Mouse (Mus musculus): ENCODE measurements at regions not wholly inside any gene's neighbourhood (a gene's known extent, or its start where the extent isn't known, plus 50 kb on each side); places are given as distances from the start of the nearest gene placed in this dataset.

- H3K36me3 ChIP-seq (replicated peaks), result no peaks in the 10 kb centered on the region
- H3K27me3 ChIP-seq (ENCODE audit: insufficient read depth, low read length), result no peaks in the 10 kb centered on the region
- ATAC-seq (ENCODE audit: extremely low read depth, insufficient number of reproducible peaks, low FRiP score, poor library complexity, severe bottlenecking), result peak; percentile 73
- no peak for DNase-seq (ENCODE audit: low spot score)
- no peak overlapping the region for H3K4me3 ChIP-seq (ENCODE audit: low read depth, low read length)
- TF ChIP-seq GATA2 (IDR thresholded peaks at IDR 0.05; ENCODE audit: borderline replicate concordance, low read depth, low read length), result no peak
- TF ChIP-seq POLR2AphosphoS5 (IDR thresholded peaks at IDR 0.05; ENCODE audit: insufficient replicate concordance, low read depth, low read length), result no peak
- TF ChIP-seq TAL1 (conservative IDR thresholded peaks at IDR 0.05; ENCODE audit: low read depth, low read length), result no peak
- TF ChIP-seq GATA1 (IDR thresholded peaks at IDR 0.05; ENCODE audit: borderline replicate concordance, low read length), result no peak
- TF ChIP-seq CTCF (IDR thresholded peaks at IDR 0.05; ENCODE audit: low read depth, low read length), result no peak
- no peaks in the 10 kb centered on the region for H3K4me1 ChIP-seq (ENCODE audit: insufficient read depth, low read depth, low read length)
- H3K9me3 ChIP-seq (replicated peaks), result no peaks in the 10 kb centered on the region
Observed at GRCm38 (mm10) chr16:73835715-73836440, 575.7 kb downstream of the Robo2 start.

GRCm38 (mm10) chr16:73821387-73822338 lies 590.0 kb downstream of the Robo2 start:
- no peaks in the 10 kb centered on the region for H3K27me3 ChIP-seq (ENCODE audit: insufficient read depth, low read length)
- no peaks in the 10 kb centered on the region for H3K9me3 ChIP-seq (replicated peaks)
- peak; percentile 92; the same call in 1 of the 2 replicates for TF ChIP-seq GATA2 (IDR thresholded peaks at IDR 0.05; ENCODE audit: borderline replicate concordance, low read depth, low read length)
- no peak for TF ChIP-seq GATA1 (IDR thresholded peaks at IDR 0.05; ENCODE audit: borderline replicate concordance, low read length)
- TF ChIP-seq POLR2AphosphoS5 (IDR thresholded peaks at IDR 0.05; ENCODE audit: insufficient replicate concordance, low read depth, low read length), result no peak
- no peak for TF ChIP-seq CTCF (IDR thresholded peaks at IDR 0.05; ENCODE audit: low read depth, low read length)
- TF ChIP-seq TAL1 (conservative IDR thresholded peaks at IDR 0.05; ENCODE audit: low read depth, low read length), result peak; percentile 79
- DNase-seq (ENCODE audit: low spot score), result peak; percentile 53
- H3K4me3 ChIP-seq (ENCODE audit: low read depth, low read length), result peak overlapping the region; percentile 29; the same call in 1 of the 2 replicates
- peak; percentile 98 for ATAC-seq (ENCODE audit: extremely low read depth, insufficient number of reproducible peaks, low FRiP score, poor library complexity, severe bottlenecking)
- no peaks in the 10 kb centered on the region for H3K36me3 ChIP-seq (replicated peaks)
- H3K4me1 ChIP-seq (ENCODE audit: insufficient read depth, low read depth, low read length), result peaks cover 21% of the 10 kb centered on the region

DNA sequence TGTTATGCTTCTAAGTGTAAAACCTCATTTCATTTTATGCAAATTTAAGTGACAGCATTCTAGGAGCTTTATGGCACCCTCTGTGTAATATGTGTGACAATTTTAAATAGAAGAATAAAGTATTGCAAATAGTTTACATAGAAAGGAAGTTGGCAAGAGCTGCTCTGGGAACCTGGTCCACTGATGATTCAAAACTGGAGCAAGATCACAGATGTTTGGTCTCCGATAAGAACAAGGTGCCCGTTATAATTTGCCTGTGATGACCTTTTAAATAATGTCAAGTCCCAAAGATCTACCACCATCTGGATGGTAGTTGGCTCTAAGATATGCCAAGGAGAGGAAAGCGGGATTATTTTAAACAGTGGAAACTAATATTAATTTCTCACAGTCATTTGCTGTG lies 607.1 kb downstream of the Robo2 start:
- Histone ChIP-seq H3K36me3 (replicated peaks) (no peaks in the 10 kb centered on the region), H3K4me3 (ENCODE audit: low read depth, low read length) (no peak overlapping the region), H3K4me1 (ENCODE audit: insufficient read depth, low read depth, low read length) (no peaks in the 10 kb centered on the region; the same call in 1 of the 2 replicates), H3K9me3 (replicated peaks) (no peaks in the 10 kb centered on the region), H3K27me3 (ENCODE audit: insufficient read depth, low read length) (no peaks in the 10 kb centered on the region)
- no peak for DNase-seq (ENCODE audit: low spot score)
- TF ChIP-seq GATA2 (IDR thresholded peaks at IDR 0.05; ENCODE audit: borderline replicate concordance, low read depth, low read length) (no peak), CTCF (IDR thresholded peaks at IDR 0.05; ENCODE audit: low read depth, low read length) (no peak), POLR2AphosphoS5 (IDR thresholded peaks at IDR 0.05; ENCODE audit: insufficient replicate concordance, low read depth, low read length) (no peak), TAL1 (conservative IDR thresholded peaks at IDR 0.05; ENCODE audit: low read depth, low read length) (no peak), GATA1 (IDR thresholded peaks at IDR 0.05; ENCODE audit: borderline replicate concordance, low read length) (no peak)
- peak; percentile 78 for ATAC-seq (ENCODE audit: extremely low read depth, insufficient number of reproducible peaks, low FRiP score, poor library complexity, severe bottlenecking)

- H3K36me3 ChIP-seq (replicated peaks), result no peaks in the 10 kb centered on the region
- ATAC-seq (ENCODE audit: extremely low read depth, insufficient number of reproducible peaks, low FRiP score, poor library complexity, severe bottlenecking), result no peak
- no peak overlapping the region for H3K4me3 ChIP-seq (ENCODE audit: low read depth, low read length)
- no peaks in the 10 kb centered on the region for H3K4me1 ChIP-seq (ENCODE audit: insufficient read depth, low read depth, low read length)
- TF ChIP-seq TAL1 (conservative IDR thresholded peaks at IDR 0.05; ENCODE audit: low read depth, low read length) (no peak), CTCF (IDR thresholded peaks at IDR 0.05; ENCODE audit: low read depth, low read length) (no peak), POLR2AphosphoS5 (IDR thresholded peaks at IDR 0.05; ENCODE audit: insufficient replicate concordance, low read depth, low read length) (no peak), GATA1 (IDR thresholded peaks at IDR 0.05; ENCODE audit: borderline replicate concordance, low read length) (no peak), GATA2 (IDR thresholded peaks at IDR 0.05; ENCODE audit: borderline replicate concordance, low read depth, low read length) (no peak)
- no peaks in the 10 kb centered on the region for H3K27me3 ChIP-seq (ENCODE audit: insufficient read depth, low read length)
- no peaks in the 10 kb centered on the region for H3K9me3 ChIP-seq (replicated peaks)
- DNase-seq (ENCODE audit: low spot score), result no peak
Observed at GRCm38 (mm10) chr16:73796528-73797171, 615.0 kb downstream of the Robo2 start.

DNA sequence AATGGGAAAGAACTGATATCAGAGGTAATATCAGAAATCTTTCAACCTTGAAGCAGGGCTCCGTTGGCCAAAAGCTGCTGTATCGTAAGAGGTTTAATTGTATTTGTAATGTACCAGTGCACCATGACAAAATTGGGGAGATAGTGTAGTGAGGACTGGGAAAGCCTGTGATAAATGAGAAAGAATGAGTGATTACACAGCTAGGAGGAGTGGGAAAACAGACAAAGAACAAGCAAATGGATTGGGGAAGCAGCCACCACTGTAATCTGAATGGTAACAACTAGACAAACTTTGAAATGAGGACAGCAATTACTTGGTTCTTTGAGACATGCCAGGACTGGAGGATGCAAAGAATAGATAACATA lies 626.6 kb downstream of the Robo2 start:
- ATAC-seq (ENCODE audit: extremely low read depth, insufficient number of reproducible peaks, low FRiP score, poor library complexity, severe bottlenecking), result no peak
- TF ChIP-seq GATA1 (IDR thresholded peaks at IDR 0.05; ENCODE audit: borderline replicate concordance, low read length) (no peak), GATA2 (IDR thresholded peaks at IDR 0.05; ENCODE audit: borderline replicate concordance, low read depth, low read length) (no peak), POLR2AphosphoS5 (IDR thresholded peaks at IDR 0.05; ENCODE audit: insufficient replicate concordance, low read depth, low read length) (no peak), CTCF (IDR thresholded peaks at IDR 0.05; ENCODE audit: low read depth, low read length) (no peak), TAL1 (conservative IDR thresholded peaks at IDR 0.05; ENCODE audit: low read depth, low read length) (no peak)
- DNase-seq (ENCODE audit: low spot score), result no peak
- no peaks in the 10 kb centered on the region for H3K27me3 ChIP-seq (ENCODE audit: insufficient read depth, low read length)
- H3K36me3 ChIP-seq (replicated peaks), result no peaks in the 10 kb centered on the region
- H3K9me3 ChIP-seq (replicated peaks), result no peaks in the 10 kb centered on the region
- H3K4me1 ChIP-seq (ENCODE audit: insufficient read depth, low read depth, low read length), result 0 out of 2 replicates have a peak, but pooled peaks cover 4% of the 10 kb centered on the region
- no peak overlapping the region for H3K4me3 ChIP-seq (ENCODE audit: low read depth, low read length)

Measured in G1E (cell line).